Comparison of ENCODE assay signal across 9 mouse cellular contexts in the genomic region with DNA sequence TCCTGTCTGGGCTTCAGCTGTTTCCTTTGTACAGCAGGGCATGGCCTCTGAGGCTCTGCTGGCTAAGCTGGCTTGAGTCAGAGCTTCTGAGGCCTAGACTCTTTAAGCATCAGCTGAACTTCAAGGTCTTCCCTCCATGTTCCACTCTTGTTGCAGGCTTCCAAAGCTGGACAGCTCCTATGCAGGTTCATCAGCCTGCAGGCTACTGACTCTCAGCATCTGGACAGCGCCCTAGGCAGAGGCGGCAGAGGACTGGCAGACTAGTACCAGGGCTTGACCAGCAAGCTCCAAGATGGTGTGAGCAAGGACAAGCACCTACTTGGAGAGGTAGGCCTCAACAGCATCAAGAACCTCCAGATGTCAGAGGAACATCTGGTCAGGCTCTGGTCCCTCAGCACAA. TPM values are rescaled to one million over a fixed set of nuclear protein-coding genes. Genes with fewer than 3 reads are reported as not detected.
DNase-seq lines count a peak whose midpoint lies in the region; ATAC-seq and TF ChIP-seq lines count a peak whose summit lies in the region.
"Had no signal": no experiment of that assay in that cellular context is flagged by ENCODE, and none has a peak within 500 bp of the region (broad histone marks: within the 10 kb centered on the region; RNA-seq: fewer than 3 reads in every experiment).

No protein-coding gene starts in this region.

- 54% methylated on average over 2 of the region's 2 CpGs for WGBS in hindbrain, embryonic 14.5 days
- WGBS in hindbrain, postnatal 0 days = 66% methylated on average over 2 of the region's 2 CpGs
- WGBS in lung, embryonic 16.5 days = 16% methylated on average over 2 of the region's 2 CpGs

- no peak overlapping the region for H3K9ac ChIP-seq in hindbrain, embryonic 14.5 days
- H3K9ac ChIP-seq in hindbrain, postnatal 0 days (replicated peaks; ENCODE audit: low read length) = no peak overlapping the region
- no peak overlapping the region for H3K9ac ChIP-seq in lung, embryonic 16.5 days (ENCODE audit: low read length)
- H3K9ac ChIP-seq: limb, embryonic 15.5 days had no signal

- ATAC-seq in hindbrain, embryonic 14.5 days (ENCODE audit: low FRiP score) = no peak
- ATAC-seq in hindbrain, postnatal 0 days = no peak
- ATAC-seq in lung, embryonic 16.5 days (ENCODE audit: low read depth) = peak; percentile 64; the same call in 1 of the 2 replicates

- no peak overlapping the region for H3K4me3 ChIP-seq in hindbrain, embryonic 14.5 days (replicated peaks; ENCODE audit: low read length)
- no peak overlapping the region for H3K4me3 ChIP-seq in hindbrain, postnatal 0 days (ENCODE audit: low read length)
- no peak overlapping the region for H3K4me3 ChIP-seq in lung, embryonic 16.5 days (ENCODE audit: low read length)
- H3K4me3 ChIP-seq: limb, embryonic 15.5 days had no signal

- peak; percentile 26 for DNase-seq in hindbrain, embryonic 14.5 days (ENCODE audit: low spot score)
- no peak for DNase-seq in hindbrain, postnatal 0 days (ENCODE audit: low spot score)
- peak; percentile 65 for DNase-seq in Muller cell, postnatal 12 days (ENCODE audit: inconsistent ontology term)
- DNase-seq in forelimb bud, embryonic 11.5 days (ENCODE audit: low read depth, low spot score) = peak; percentile 53
- DNase-seq in cerebellum, postnatal 10 days = no peak
- DNase-seq in cerebellum, adult 9-10 months = no peak
- no peak for DNase-seq in frontal cortex, postnatal 10 days (ENCODE audit: low spot score in 2 of 2)

- peaks cover 16% of the 10 kb centered on the region for H3K4me1 ChIP-seq in hindbrain, embryonic 14.5 days (replicated peaks; ENCODE audit: control insufficient read depth, insufficient read depth, low read length)
- H3K4me1 ChIP-seq in hindbrain, postnatal 0 days (ENCODE audit: insufficient read depth, low read length) = 0 out of 2 replicates have a peak, but pooled peaks cover 7% of the 10 kb centered on the region
- 0 out of 2 replicates have a peak, but pooled peaks cover 2% of the 10 kb centered on the region for H3K4me1 ChIP-seq in lung, embryonic 16.5 days (replicated peaks; ENCODE audit: control insufficient read depth, insufficient read depth, low read length)

- H3K9me3 ChIP-seq in hindbrain, embryonic 14.5 days (ENCODE audit: control insufficient read depth, low read length) = no peaks in the 10 kb centered on the region
- H3K9me3 ChIP-seq in hindbrain, postnatal 0 days (ENCODE audit: low read length) = no peaks in the 10 kb centered on the region
- H3K9me3 ChIP-seq in lung, embryonic 16.5 days (ENCODE audit: control insufficient read depth, low read length) = no peaks in the 10 kb centered on the region
- H3K9me3 ChIP-seq: limb, embryonic 15.5 days had no signal

- no peak for TF ChIP-seq CTCF in hindbrain, postnatal 0 days (IDR thresholded peaks at IDR 0.05; ENCODE audit: low read depth)

- H3K4me2 ChIP-seq in hindbrain, embryonic 14.5 days (replicated peaks) = no peak overlapping the region
- no peak overlapping the region for H3K4me2 ChIP-seq in hindbrain, postnatal 0 days (ENCODE audit: low read depth, low read length)
- H3K4me2 ChIP-seq in lung, embryonic 16.5 days (ENCODE audit: low read depth, low read length) = no peak overlapping the region
- H3K4me2 ChIP-seq: limb, embryonic 15.5 days had no signal

- H3K27me3 ChIP-seq in hindbrain, embryonic 14.5 days (ENCODE audit: control insufficient read depth, insufficient read depth, low read length) = no peaks in the 10 kb centered on the region
- no peaks in the 10 kb centered on the region for H3K27me3 ChIP-seq in hindbrain, postnatal 0 days (ENCODE audit: insufficient read depth, low read length)
- no peaks in the 10 kb centered on the region for H3K27me3 ChIP-seq in lung, embryonic 16.5 days (ENCODE audit: control insufficient read depth, insufficient read depth, low read depth, low read length)
- H3K27me3 ChIP-seq: limb, embryonic 15.5 days had no signal

- no peaks in the 10 kb centered on the region for H3K36me3 ChIP-seq in hindbrain, embryonic 14.5 days (replicated peaks; ENCODE audit: control insufficient read depth, insufficient read depth)
- no peaks in the 10 kb centered on the region for H3K36me3 ChIP-seq in hindbrain, postnatal 0 days (ENCODE audit: insufficient read depth, low read length)
- H3K36me3 ChIP-seq in lung, embryonic 16.5 days (ENCODE audit: control insufficient read depth, insufficient read depth, low read length) = no peaks in the 10 kb centered on the region
- H3K36me3 ChIP-seq: limb, embryonic 15.5 days had no signal

- no peak overlapping the region for H3K27ac ChIP-seq in hindbrain, embryonic 14.5 days
- H3K27ac ChIP-seq in hindbrain, postnatal 0 days = no peak overlapping the region
- no peak overlapping the region for H3K27ac ChIP-seq in lung, embryonic 16.5 days (ENCODE audit: low read length)
- H3K27ac ChIP-seq: limb, embryonic 15.5 days had no signal

RNA-seq across cellular contexts. Expression of a gene that starts 42.9 kb away (rescaled TPM):
- 53.2 and 54.7 TPM in 2 replicates for polyA plus RNA-seq in hindbrain, embryonic 14.5 days (2014; fragmentation: Nextera tagmentation; extraction: Ambion mirVana)
- 91.5 and 104 TPM in 2 replicates for total RNA-seq in hindbrain, postnatal 0 days (2014; rRNA removed)
- 30.3 and 30.7 TPM in 2 replicates for polyA plus RNA-seq in hindbrain, postnatal 0 days (2015; fragmentation: Nextera tagmentation; extraction: Ambion mirVana)
- 18.7 and 18.8 TPM in 2 replicates for polyA plus RNA-seq in lung, embryonic 16.5 days (2015; fragmentation: Nextera tagmentation; extraction: Ambion mirVana)

Comparison
In these comparisons a context has a peak if more than half of its experiments do, and no peak if none do; other contexts are left out.
1. DNase-seq: peak in hindbrain, embryonic 14.5 days (single experiment), Muller cell, postnatal 12 days (single experiment) and forelimb bud, embryonic 11.5 days (single experiment); none in hindbrain, postnatal 0 days (single experiment), cerebellum, postnatal 10 days (0 of 2), cerebellum, adult 9-10 months (single experiment) and frontal cortex, postnatal 10 days (0 of 2).